Mouse (Mus musculus) lung, postnatal 10 days (tissue): ENCODE measurements around the gene Arhgef25.
"Not testable (repeated sequence)": the region's sequence is repeated elsewhere in the genome, so short reads cannot be mapped to it uniquely, and the experiment has no call there.

Experiments used
- DNase-seq: peaks from one replicate; pipeline ENCODE4 v3.0.0; 2021

Arhgef25 gene

DNA sequence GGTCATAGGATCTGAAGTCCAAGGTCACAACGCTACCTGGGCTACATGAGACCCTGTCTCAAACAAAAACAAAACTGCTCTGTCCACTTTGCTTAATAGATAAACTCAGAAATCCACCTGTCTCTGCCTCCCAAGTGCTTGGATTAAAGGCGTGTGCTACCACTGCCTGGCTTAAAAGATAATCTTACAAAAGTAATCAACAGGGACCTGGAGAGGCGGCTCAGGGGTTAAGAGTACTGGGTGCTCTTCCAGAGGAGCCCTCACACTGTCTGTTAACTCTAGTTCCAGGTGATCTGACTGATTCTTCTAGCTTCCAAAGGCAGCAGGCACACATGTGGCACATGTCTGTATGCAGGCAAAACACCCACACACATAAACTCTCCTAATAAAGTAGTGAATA, 13.2 kb upstream of the Arhgef25 start:
- no peak for DNase-seq

DNA sequence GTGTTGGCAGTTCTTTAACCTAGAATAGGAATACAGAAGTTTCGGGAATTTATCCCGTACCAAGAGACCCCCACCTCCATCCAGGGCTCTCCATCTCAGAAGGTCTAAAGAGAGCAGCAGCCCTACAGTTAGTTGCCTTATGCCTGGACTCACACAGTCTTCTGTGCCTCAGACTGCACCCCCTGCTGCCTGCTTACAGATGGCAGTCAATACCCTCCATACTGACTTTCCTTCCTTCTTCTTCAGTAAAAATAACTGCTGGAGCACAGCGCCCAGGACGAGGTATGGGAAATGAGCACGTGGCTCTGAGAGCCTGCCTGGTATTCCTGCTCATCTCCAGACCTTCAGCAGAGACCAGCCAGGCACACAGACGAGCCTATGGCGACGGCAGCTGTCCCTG, 10.4 kb upstream of the Arhgef25 start:
- no peak for DNase-seq

DNA sequence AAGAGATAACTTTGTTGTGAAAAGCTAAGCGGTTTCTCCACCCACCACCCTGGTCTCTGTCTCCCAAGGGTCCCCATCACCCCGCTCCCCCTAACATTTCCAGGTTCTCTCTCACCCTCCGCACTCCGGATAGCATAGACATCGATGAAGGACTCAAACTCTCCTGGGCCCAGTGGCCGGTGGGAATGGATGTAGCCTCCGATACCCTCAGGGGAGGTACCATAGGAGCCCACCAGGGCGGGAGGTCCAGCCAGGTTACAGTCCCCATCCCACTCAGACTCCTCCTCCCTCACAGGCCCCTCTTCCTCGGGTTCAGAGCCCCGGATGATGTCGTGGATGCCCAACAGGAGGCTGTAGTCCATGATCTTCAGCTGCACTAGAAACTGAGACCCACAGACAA, 9.6 kb upstream of the Arhgef25 start:
- DNase-seq: no peak

DNA sequence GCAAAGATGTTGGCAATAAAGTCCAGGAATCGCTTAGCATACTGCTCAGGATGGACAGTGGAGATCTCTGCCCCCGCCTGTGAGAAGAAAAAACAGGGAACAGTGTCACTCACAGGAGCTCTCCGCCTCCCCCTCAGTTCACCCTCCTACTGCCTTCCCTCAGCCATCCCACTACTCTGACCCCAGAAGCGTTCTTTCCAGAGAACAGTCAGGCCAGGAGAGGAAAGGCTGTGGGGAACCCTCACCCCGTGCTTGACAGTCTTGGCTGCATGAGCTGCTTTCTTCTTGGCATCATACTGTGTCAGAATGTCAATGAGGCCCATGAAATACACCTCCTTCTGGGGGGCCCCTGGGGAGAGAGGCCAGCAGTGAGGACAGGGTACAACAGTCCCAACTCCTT, 9.2 kb upstream of the Arhgef25 start:
- DNase-seq: no peak

DNA sequence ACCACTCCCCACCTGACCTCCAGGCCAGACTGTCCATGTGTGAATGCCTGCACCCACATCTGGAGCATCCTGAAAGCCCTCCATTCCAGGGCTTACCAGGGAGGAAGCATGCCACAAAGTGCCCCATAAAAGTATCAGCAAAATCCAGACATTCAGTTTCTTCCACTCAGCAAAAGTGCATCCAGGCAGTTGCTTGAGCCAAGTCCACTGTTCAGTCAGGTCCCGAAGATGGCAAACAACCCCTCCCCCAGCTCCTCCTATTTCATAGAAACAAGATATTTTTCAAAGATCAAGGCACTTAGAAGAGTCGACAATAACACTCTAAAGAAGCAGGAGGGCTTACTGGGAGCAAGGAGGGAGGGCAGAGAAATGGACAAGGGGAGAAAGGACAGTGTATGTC, 8.6 kb upstream of the Arhgef25 start:
- no peak for DNase-seq

DNA sequence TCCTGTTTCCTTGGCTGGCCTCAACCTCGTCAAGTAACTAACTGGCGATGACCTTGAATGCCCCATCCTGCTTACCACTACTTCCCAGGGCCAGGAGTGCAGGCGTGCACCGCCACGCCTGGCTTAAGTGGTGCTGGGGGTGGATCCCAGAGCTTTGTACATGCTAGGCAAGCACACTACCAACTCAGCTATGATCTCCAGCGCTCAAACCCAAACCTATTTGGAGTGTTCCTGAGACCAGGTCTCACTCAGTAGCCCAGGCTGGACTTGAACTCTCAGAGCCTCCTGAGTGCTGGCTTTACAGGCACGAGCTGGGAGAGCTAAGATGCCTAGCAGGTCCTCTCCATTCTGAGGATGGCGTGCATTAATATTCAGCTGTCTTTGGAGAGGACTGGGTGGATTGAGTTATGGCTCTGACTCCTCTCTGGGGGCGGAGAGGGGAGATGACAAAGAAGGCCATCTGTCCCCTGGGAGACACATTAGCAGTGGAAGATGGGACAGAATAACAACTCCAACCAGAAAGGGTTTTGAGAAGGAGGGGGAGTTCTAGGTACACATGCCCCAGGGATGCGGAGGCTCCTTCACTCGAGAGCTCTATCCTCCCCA, 7.7 kb upstream of the Arhgef25 start:
- DNase-seq: no peak

DNA sequence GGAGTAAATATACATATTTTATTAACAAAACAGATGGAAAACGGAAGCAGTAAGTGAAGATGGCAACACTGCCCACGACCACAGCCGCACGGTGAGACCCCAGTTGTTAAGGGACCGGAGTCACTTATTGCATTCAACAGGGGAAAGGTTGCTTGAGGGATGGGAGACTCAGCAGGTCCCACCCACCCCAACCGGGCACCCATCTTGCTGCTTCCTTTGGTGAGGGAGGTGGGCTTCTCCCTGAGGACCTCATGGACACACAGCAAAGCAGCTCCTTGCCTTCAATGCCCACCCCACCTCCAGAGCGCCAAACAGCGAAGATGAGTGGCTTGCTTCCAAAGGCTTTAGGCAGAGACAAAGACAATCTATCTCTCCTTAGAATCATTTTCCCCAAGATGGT, 7.2 kb upstream of the Arhgef25 start:
- DNase-seq: no peak

DNA sequence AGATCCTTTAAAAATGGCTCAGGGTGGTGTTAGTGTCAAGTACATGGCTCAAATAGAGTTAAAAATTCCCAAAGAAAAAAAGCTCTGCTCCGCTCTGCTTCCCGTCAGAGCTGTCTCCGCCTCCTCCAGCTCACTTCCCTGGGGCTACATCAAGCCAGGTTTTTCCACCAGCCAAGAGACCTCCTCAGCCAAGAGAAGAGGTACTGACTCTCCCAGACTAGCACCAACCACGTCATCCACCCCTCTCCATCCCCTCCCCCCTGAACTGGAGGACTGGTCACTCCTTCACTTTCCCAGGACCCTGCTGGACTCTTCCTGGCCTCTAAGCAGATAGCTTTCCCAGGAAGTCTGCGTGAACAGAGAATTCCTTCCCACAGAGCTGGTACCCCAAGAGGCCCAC, 6.5 kb upstream of the Arhgef25 start:
- peak; percentile 90 for DNase-seq

DNA sequence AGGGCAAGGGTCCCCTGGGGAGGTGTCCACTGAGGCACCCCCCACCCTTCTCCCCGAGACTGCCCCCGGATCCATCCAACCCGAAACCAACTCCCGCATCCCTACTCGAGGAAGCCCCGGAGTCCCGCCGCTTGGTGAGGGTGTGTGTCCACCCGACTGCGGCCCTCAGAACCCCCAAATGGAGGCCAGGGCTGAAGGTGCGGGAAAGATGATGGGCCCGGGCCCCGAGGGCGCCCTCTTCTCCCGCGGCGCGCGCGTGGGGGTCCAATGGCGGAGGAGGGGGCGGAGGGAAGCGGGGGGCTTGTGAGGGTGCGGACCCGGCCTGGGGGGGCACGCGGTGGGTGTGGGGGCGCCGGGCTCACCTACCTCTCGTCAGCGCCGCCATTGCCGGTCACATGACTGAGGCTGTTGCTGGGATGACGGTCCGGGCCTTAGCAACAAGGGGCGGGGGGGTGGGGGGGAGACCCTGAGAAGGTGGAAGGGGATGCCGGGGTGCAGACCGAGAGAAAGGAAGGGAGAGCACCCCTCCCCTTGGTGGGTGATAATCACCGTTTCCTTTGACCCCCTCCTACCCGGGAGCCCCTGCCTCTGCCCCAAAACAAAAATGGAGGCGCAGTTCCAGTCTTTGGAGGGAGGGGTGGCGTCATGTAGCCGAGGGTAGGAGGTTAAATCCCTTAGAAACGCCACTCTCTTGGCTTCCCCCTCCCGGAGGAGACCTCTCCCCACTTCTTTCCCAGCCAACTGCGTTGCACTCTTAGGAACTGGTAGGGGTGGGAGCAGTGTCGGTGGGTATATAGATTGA, 5.6 kb upstream of the Arhgef25 start, which contains the start of gene Dtx3:
Gene Dtx3, minus strand, starts transcription at position 401 of the 802 bp plus-strand sequence.
- DNase-seq: peak; percentile 52

DNA sequence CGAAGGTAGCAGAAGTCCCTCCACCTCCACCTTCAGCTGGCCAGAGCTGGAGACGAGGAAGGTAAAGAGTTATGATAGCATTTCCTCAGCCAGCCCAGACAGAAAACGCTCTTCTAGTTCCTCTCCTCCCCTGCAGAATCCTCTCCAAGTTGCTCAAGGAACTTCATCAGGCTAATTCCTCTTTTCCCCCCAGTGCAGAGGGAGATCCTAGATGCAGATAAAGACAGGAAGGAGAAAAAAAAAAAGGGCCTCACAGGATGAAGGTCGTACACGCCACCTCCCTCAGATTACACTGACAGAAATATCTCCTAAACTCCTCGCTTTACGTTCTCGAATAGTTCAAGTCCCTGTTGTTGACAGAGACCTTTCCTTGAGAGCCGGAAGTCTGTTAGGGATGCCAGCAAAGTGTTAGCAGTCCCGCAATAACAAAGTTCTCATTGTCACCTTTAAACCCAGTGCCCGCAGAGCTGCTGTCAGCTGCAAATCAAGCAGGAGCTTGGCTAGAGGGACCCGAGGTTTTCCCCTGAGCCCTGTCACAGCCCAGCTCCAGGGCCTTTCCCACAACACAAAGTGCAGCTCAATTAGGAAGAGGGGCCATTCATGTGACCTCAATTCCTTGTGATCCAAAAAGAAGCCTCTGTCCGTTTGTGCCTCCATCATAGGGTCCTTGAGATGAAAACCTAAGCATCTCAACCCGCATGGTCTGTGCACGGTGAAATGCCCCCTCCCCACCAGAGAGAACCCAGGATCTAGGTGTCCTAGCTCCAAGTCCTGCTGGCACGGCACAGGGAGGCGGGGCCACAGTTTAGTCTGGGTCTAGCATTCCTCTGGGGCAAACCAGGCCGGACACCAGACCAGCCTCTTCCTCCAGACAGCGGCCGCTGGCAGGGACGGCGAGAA, 4.8 kb upstream of the Arhgef25 start:
- DNase-seq: peak; percentile 87

DNA sequence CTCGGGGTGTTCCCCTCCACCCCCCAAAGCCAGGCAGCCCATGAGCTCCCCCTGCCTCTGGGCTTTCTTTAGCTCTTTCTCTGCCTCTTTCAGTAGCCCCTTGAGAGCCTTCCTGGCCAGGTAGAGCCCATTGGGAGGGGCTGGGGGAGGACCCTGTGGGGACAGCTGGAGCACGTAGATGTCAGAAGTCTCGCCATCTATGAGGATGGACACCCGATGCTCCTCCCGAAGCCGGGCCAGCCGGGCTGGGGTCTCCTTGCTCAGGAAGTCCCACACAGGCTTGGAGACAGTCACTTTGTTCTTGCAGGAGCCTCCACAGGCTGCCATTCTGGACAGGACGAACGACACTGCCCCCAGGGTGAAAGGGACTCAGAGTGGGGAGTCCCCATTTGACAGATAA, 3.1 kb upstream of the Arhgef25 start:
- DNase-seq: no peak

DNA sequence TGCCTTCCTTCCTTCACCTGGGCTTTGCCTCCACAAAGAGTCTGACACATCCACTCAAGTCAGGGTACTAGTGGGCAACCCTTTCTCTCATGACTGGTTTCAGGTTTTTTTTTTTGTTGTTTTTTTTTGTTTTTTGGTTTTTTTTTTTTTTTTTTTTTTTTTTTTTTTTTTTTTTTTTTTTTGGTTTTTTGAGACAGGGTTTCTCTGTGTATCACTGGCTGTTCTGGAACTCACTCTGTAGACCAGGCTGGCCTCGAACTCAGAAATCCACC, 2.1 kb upstream of the Arhgef25 start:
- DNase-seq: not testable (repeated sequence)

DNA sequence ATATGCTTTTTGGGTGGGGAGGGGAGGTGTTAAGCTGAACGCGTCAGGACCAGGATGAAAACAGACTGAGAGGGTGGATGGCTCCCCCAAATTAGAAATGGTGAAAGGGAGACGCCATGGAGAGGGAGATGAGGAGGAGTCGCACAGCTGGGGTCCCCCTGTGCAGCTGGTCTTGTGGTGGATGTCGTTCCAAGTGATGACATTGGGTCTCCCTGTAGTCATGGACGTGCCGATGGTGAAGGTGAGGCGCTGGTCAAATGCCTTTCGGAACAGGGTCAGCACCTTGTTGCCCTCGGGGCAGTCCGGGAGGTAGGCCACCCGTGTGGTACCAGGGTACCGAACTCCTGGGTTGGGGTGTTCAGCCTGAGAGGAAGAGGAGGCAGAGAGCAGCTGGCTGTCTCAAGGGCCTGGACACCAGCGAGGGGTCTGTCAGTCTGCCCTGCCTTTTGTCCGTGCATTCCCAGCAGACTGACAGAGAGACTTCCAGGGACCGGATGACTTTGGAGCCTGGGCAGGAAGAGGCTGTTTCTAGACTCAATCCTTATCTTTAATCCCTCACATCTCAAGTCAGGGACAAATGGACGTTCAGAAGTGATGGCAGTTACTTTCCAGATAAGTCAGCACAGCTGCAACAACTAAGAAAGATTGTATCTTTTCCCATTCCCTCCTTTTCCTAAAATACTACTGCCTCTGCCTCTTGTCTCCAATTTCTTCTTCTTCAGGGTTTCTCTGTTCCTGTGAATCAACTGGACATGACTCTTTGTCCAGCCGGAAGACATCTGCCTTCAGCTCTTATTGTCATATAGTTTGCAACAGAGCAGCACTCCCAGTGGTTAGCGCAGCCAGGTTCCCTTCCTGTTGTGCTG, 1.5 kb upstream of the Arhgef25 start:
- DNase-seq: no peak

DNA sequence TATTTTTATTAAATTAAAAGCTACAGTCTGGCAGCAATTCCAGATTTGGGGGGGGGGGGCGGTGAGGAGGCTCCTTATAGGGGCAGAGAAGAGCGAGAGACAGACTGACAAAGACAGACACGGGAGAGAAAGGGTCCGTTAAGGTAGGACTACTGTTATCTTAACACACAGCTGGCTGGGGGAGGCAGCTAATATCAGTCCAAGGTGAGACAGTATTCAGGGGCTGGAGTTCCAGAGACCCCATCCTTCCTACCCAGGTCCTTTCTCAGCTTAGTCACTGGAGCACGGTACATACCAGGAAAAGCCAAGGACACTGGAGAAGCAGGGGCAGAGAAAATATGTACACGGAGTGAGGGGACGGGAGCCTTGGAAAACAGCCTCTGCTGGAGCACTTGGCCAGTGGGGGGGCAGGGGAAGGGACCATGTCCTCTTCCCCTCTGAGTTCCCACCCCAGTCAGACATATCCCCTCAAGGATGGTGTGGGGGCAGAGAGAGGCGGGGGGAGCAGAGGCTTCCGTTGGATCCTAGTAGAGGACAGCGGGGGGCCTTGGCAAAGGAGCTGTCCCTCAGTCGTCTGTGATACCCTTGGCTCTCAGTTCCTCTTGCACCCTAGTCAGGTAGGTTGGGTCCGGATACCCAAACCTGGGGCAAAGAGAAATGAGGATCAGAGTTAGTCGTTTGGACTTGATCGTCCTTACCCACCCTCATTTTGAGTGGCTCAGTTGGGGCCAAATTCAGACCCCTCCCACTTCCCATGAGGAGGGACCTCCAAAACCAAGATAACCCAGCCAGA, 711 bp upstream of the Arhgef25 start:
- DNase-seq: no peak

DNA sequence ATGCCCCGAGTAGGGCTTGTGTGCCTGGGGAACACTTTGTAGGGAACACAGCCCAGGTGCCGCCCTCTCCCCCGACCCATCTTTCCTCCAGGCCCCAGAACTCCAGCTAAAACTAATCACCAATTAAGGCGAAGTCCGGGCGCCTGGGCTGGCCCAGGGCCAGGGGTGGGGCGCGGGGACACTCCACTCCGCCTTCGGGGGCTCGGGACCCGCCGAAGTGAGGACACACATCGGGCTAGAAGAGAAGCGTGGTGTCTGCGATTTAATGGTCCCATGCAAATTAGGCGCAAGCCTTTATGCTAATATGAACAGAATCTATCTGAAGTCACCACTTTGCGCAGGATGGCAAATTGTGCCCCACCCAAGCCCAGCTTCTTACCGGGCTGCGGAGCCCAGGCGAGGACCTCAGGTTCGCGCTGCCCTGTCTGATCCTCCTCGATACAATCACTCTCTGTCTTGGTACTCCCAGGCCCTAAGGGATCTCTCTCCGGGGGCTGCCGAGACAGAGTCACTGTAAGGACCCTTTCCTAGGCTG, 700 bp downstream of the Arhgef25 start:
- DNase-seq: peak; percentile 61

DNA sequence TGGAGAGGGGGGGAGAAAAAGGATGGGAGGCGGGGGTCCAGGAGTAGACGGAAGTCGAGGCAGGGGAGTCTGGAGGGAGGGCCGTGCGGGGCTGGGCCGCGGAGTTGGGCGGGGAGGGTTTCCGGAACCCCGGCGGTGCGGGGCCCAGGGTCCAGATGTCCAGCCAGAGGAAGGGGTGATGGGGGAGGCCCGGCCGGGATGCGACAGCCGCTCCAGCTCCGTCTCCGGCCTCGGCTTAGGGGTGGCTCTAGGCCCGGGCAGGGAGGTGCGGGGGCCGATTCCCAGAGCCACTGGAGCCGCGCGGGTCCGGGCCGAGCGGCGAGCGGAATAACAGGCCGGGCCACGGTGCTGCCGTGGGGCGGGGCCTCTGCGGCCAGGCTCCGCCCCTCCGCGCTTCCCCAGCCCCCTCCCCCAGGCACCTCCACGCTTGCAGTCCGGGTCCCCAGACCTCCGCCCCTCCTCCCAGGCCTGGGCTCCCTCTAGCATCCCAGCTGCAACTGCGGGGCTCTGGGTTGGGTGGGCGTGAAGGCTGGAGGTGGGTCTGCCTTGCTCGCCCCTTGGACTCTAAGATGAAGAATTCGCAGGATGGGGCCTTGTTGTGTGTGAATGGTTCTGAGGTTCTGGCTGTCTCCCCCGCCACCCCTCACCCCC, 1.3 kb downstream of the Arhgef25 start:
- peak; percentile 72 for DNase-seq

DNA sequence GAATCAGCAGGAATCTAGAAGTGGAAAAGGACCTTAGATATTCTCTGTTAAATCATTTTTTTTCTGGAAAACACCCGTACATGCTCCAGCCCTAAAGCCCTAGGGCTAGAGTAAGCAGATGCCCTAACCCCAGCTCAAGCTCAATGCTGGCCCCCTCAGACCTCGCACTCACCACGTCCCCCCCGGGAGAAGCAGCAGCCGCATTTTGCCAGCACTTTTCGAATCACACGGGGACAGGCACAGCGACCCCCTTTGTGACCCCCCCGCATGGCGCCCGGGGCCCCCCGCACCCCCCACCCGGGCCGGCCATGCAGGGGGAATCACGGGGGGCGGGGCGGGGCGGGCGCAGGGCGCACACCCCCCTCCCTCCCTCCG, 1.8 kb downstream of the Arhgef25 start:
- no peak for DNase-seq

DNA sequence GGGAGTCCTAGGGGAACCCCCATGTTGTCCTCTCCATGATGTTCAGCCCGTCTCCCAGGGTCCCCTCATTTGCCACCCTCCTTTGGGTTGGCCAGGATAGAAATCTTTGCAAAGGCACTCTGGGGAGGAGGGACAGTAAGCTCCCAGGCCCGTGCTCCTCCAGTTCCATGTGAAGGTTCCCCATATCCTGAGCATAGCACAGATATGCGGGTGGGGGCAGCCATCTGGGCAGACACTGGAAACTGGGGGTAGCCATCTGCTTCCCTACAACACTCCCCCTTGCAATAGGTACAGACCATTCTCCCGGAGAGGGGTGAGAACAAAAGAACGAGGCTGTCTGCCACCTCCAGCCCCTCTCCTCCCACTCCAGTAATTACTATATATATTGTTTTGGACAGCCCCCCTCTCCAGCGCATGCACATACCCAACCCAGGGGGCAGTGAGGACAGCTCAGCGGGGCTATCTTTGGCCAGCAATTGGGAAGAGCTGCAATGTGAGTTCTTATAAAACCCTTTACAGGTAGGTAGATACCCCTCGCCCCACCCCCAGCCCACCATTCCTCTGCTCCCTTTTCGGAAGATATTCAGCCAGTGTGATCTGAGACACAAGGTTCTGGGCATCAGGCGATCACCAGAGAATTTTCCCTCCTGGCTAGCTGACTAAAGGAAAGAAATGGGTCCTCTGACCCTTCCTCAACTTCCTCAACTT, 2.4 kb downstream of the Arhgef25 start:
- no peak for DNase-seq

DNA sequence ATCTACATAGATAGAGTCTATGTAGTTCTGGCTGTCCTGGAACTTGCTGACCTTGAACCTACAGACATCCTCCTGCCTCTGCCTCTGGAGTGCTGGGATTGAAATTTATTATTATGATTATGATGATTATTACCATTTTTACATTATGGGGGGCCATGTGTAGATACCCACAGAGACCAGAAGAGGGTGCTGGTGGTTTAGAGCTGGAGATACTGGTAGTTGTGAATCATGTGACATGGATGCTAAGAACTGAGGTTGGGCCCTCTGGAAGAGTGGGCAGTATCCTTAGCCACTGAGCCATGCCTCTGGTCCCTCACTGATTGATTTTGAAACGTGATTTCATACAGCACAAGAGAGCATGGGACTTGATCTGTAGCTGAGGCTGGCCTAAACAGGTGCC, 3.4 kb downstream of the Arhgef25 start:
- DNase-seq: no peak

DNA sequence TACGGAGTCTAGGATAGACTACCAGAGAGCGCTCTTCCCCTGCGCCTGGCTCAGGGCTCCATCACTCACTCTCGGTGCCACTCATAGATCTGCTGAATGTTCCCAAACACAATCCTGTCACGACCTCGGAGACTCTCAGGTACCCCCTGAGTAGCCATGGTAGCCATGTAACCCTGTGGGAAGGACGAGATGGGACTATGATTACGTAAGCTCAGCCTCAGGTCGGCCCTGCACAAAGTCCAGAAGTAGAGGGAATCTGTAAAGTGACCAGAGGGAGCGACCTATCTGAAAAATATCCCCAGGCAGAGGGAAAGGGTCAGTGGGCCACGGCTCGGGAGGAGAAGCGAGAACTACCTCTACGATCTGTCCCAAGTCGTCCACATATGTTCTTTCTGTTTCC, 4.4 kb downstream of the Arhgef25 start:
- DNase-seq: no peak

DNA sequence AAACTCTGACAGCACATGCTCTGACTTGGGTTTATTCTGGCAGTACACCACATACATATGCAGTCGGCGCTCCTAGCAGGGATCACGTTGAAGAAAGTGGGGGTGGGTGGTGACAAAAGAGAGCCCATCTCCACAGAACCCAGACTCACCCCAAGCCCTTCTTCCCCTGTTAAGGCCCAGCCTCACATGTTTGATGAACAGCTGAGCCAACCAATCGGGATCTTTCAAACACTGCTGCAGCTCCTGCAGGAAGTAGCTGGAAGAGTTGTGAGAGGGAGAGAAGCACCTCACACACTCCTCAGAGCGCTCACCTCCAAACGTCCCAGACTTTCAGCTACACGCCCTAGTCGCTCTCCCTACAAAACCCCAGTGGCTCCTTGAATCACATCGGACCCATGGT, 4.8 kb downstream of the Arhgef25 start:
- DNase-seq: no peak
